Mouse (Mus musculus): ENCODE data around the gene Slc2a3.

DNA sequence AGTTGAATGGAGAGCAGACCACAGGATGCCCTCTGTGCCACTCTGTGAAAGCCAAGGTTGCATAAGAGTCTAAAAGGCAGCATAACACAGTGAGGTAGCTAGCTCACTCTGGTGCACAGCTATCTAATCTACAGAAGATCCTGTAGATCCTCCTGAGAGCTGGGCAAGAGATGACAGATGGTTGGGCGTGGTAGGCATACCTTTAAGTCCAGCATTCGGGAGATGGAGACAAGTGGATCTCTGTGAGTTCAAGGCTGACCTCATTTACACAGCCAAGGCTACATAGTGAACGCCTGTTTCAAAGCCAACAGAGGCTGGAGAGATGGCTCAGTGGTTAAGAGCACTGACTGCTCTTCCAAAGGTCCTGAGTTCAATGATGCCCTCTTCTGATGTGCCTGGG lies 106.0 kb downstream of the Slc2a3 start:
- no peak for TF ChIP-seq CTCF (IDR thresholded peaks at IDR 0.05; ENCODE audit: borderline replicate concordance, extremely low read depth, insufficient read depth, insufficient read length)
- no peak for TF ChIP-seq POLR2A (IDR thresholded peaks at IDR 0.05; ENCODE audit: borderline replicate concordance, extremely low read depth, insufficient read depth, insufficient read length, poor library complexity, severe bottlenecking)

Data from brain, embryonic 14.5 days (tissue).